Mouse (Mus musculus): Measurements from ENCODE around the gene Dync1li2.

Dync1li2 gene

DNA sequence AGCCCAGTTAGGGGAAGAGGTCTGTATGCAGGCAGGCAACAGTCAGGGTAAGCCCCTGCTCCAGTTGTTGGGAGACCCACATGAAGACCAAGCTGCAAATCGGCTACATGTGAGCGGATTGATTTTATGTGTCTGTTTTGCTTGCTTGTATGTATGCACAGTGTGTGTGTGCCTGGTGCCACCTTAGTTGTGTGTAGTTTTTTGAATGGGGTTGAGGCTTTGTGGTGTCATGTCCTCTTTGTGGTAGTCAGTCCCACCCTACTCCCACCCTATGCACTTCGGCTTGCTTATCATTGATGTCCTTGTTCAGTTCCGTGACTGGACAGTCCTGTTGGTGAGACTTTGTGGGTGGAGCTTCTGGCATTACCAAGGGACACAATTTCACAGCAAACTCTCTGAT is 29.1 kb downstream of the Dync1li2 start:
- no peak for DNase-seq

DNA sequence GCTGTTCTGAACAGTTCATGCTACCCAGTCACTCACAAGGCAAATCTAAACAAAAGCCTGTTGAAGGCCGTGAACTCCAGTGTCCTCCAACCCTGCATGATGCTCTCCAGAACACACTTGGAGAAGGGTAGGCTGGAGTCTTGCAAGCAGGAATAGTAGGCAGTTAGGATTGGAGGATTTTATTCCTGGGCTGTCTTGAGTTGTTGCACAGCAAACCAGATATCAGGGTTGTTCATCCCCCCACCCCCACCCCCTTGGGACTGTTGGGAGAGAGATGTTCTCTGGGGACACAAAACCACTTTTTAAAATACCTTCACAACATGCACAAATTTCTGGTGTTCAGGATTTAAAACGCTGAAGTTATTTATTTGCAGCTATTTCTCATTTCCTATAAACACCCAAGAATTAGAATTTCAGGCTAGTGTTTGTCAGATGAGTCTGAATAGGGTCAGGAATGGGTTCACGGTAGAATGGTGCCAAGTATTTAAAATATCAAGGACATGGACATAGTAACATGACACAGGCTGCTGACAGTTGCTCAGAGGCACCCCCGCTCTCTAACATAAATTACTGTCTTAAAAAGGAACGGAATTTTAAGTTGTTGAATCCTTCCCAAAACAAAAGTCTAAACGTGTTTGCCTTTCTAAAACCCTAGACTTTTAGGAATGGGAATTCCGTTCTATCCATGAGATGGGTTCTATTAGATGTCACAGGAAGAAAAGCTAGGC is 29.9 kb downstream of the Dync1li2 start:
- DNase-seq = no peak

DNA sequence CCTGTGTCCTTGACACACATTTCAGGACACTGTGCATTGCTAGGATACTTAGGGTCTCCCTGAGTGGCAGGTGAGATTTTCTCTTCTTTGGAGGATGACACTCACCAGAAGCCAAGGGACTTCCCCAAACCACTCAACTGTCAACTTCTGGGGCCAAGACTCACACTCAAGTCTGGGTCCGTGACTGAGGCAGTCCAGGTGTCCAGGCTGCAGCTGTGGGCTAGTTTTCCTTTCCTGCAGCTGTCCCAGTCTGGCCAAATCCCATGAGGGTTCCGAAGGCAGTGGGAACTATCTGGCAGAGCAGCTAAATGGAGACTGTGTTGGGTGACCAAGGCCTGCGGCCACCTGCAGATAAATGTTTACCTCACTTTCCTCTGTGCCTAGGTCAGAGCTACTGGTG is 30.9 kb downstream of the Dync1li2 start:
- DNase-seq = no peak

DNA sequence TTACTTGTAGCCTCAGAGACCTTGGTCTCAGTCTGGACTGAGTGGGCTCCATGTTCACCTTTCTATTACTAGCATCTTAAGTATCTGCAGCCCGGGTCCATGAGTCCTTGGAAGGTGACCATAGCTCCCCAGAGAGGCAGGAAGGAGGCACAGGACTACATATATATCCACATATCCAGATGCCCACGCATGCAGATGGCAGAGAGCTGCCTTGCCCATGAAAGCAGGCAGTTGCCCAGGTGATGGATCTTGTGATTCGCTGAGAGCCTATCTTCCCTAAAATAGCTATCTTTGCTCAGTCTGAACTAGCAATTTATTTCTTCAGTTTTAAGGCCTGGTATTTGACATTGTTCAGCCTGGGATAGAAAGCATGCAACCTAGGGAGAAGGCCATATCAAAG is 31.4 kb downstream of the Dync1li2 start:
- no peak for DNase-seq

DNA sequence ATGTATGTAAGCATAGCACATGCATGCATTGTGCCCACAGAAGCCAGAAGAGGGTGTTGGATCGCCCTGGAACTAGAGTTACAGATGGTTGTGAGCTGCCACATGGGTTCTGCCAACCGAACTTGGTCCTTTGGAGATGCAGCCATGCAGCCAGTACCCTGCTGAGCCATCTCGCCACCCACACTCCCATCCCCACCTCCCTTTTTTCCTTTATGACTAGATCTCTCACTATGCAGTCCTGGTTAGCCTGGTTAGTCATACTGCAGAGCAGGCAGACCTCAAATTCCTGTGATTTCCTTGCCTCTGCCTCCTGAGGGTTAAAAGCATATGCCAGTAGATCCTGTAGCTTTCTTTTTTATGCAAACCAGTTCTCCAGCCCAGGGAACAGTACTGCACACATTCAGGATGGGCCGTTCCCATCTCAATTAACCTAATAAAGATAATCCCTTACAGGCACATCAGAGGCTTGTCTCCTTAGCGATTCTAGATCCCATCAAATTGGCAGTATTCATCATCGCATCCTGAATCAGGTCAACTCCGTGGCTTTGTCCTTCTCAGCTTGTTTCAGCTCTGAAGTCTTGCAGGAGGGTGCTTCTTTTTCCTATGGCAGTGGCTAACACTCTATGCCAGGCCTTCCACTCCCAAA is 32.1 kb downstream of the Dync1li2 start:
- no peak for DNase-seq

DNA sequence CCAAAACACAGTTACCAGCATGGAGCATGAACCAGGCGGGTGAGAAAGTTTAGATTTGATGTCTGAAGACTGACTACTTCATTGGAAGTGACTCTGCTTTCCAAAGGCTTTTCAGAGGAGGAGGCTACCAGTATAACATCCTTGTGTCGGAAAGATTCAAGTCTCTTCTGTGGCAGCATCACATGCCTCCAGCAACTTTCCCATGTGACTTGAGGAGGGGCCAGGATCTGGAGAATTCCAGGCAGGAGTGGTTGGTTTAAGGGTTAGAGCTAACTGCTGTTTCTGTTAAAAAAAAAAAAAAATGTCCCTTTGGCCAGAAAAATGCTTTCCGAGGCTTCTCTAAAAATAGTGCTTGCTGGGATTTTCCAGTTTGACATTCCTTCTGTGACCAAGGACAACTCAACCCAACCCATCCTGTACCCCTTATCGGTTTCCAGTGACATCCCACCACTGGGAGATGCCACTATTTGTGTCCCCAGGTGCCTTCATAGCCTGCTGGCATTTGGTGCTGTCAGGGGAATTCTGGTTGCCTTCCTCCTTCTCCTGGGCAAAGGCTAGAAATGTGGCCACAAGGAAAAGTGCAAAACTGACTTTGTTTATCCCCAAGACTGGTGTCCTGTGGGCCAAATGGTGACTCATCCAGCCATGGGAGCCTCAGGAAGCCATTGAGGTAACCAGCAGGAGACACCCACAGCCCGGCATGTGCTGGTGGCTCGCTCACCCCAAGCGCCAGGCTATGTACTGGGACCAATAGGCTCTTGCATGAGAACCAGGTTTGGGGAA is 34.3 kb downstream of the Dync1li2 start:
- DNase-seq = no peak

DNA sequence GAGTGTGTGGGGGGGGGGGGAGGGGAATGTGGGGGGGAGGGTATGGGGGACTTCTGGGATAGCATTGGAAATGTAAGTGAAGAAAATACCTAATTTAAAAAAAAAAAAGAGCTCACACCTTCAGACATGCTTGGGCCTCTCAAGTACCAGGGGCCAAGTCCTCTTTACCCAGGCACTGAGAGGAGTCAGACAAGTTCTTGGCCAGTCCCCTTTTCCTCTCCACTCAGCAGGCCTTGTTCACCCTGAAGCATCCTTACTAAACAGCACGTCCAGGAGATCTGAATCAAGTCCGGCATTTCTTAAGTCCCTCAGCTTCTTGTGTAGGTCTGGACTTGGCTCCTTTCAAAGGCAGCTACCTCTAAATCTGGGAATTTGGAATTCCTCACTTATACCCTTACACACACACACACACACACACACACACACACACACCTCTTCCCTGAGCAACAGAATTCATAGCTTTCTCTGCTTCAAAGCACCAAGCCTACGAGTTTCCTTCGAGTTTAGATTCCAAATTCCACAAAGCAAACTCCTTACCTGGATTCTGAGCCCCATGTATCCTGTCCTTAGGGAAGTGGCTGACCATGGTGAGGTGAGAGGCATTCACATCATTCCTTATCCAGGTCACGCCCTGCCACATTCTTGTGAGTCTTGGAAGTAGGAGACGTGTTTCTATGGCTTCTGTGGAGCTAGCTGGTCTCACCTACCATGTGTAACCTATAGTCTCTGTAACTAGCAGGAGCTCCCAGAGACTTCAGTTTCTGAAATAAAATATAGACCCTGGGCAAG is 36.3 kb downstream of the Dync1li2 start:
- no peak for DNase-seq

DNA sequence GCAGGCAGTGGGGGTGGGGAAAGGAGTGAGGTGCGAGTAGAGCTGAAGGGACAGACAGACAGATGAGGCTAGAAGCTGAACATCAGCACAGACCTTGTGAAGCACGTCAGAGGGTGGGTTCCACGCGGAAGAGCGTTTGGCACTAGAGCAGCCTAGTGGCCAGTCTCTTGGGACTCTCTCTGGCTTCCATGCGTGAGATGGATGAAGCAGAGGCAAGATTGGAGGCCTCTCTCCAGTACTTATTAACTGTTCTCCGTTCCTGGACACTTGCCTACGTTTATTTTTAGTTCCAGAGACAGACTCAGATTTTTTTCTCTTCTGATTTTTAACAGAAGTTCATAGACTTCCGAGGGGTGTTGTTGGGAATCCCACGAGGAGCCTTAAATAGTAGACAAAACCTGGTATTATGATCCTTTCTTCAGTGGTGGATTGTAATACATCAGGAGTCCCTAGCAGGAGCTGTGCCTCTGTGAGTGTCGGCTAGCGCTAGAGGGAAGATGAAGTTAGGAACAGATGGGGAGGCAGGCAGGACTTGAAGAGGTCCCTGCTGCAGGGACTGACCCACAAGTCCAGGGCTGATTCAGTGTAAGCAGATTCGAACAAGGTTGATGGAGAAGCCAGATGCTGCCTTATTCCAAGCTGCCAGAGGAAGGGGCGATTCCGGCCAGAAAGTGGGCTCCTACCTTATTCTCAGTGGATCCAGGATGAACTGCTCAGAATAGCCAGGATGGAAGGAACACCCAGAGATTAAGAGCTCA is 37.2 kb downstream of the Dync1li2 start:
- peak; percentile 15 for DNase-seq

DNA sequence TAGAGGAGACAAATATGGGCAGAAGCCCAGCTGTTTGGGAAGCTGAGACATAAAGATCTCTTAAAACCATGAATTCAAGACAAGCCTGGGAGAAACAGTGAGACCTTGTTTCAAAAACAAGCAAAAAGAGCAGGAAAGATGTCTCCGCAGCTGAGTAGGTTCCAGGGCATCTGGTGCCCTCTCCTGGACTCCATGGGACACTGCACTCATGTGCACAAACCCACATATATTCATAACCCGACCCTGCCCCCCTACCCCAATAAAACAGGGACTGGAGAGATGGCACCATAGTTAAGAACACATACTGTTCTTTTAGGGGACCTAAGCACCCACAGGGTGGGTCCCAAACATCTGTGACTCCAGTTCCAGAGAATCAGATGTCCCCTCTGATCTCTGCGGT is 39.3 kb downstream of the Dync1li2 start:
- DNase-seq = peak; percentile 38

DNA sequence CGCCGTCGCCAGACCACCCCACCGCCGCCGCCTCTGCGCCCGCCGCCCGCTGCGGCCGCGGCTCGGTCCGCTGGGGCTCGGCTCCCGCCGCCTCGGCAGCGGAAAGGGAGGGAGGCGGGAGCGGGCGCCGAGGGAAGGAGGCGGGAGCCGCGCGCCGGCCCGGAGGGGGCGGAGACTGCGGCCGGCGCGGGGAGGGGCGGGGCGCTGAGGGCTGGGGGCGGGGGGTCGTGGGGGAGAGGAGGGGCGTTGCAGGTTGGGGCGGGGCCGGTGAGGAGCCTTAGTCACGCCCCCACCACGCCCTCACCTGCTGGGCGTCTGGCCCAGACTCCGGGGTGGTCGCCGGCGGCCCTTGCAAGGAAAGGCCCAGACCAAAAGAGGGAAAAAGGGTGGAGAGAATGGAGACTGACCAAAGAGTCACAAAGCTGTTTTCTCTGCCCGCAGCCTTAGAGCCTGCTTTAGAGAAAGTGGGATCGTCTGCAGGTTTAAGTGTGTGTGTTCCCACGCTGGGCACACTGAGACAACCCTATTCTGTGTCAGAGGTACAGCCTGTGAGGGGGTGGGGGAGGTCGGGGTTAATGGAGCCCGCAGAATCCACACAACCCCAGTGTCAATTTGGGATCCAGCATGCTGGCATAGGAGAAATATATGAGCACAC is 47.0 kb downstream of the Dync1li2 start, which contains the start of gene Cmtm4:
TSS of gene Cmtm4 (minus strand) at position 105 of the 655 bp plus-strand sequence.
- peak; percentile 73 for DNase-seq

DNA sequence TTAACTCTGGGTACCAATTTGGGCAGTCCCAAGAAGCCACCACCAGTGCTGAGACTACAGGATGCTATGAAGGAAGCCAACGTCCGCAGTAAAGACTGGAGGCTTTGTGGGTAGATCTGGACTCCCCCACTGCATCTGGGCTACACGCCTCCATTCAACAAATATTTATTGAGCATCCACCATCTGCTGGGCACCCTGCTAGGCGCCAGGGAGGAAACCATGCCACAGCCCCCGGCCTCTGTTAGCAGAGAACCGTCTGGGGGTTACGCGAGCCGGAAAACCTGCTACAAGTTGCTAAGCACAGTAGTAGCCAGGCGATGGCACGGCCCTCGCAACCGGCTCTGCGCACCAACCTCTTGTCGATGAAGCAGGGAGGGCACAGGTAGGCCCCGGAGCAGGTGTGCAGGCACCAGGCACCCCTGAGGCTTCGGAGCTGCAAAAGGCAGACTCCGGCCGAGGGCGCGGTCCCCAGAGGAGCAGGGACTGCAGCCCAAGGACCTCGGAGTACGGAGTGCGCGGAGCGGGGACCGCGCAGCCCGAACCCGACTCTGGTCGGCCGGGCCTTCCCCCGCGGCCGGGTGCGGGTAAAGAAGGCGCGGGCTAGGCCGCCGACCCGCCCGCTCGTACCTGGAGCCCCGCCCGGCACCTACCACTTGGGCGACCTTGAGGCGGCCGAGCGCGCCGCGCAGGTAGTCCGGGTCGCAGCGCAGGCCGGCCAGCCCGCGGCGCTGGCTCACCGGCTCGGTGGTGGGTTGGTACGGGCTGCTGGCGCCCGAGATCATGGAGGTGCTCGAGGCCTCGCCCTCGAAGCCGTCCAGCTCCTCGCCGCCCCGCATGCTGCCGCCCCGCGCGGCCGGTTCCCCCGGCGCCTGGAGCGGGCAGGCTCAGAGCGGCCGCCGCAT is 47.8 kb downstream of the Dync1li2 start:
- peak; percentile 69 for DNase-seq

DNA sequence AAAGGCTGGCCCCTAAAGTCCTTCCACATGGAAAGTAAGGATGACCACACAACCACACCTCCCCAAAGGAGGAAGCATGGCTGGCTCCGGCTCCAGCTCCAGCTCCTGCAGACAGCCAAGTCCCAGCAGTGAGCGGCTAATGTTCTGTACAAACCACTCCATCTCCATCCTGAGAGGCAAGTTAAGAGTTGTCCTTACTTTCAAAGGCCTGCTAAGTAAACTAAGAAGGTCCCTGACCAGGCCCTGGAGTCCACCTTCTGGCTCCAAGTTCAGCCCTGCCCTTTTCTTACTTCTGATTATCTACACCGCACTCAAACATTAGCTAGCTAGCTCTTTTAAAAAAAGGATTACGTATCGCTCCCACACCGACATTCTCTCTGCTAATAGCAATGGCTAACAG is 49.1 kb downstream of the Dync1li2 start:
- no peak for DNase-seq

DNA sequence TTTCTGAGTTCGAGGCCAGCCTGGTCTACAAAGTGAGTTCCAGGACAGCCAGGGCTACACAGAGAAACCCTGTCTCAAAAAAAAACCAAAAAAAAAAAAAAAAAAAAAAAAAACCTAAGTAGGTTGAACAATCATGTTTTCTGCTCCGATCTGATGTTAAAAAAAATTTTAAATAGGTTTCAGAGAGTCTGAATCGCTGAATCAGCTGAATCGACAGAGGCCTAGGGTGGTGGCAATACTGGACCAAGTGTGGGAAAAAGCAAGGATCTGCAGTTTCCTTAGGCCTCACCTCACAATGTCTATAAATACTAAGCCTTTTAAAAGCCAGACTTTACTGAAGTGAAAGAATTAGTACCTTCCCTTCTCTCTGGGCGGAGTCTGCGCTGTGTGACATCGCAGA is 49.7 kb downstream of the Dync1li2 start:
- no peak for DNase-seq

DNA sequence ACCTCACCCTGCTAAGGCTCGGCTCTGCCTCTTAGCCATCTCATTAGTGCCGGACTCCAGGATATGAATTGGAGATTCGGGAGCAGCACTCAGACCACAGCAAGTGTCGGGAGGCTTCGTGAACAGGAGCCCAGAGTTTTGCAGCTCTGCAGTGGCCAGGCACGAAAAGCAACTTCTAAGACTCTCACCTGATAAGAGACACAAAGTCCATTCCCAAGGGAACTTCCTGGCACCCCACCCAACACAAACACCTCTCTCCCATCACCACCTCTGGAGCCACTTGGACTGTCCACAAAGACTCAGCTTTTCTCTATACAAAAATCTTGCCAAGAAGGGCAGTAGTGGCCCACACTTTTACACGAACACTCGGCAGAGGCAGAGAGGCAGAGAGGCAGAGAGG is 52.6 kb downstream of the Dync1li2 start:
- DNase-seq = no peak

DNA sequence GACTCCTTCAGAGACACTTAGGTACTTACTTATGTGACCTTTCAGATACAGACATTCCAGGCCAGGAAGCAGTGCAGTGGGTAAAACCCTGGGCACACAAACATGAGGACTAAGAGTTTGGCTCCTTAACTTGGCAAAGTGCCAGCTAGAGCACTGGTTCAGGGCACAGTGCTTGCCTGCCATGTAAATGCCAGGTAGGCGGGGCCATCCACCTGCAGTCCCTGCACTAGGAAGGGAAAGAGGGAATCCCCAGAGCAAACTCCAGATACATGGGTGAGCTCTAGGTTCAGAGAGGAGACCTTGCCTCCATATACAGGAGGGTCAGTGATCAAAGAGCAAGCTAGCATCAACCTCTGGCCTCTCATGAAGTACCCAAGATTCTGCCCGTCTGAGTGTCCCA is 54.9 kb downstream of the Dync1li2 start:
- DNase-seq = peak; percentile 75

DNA sequence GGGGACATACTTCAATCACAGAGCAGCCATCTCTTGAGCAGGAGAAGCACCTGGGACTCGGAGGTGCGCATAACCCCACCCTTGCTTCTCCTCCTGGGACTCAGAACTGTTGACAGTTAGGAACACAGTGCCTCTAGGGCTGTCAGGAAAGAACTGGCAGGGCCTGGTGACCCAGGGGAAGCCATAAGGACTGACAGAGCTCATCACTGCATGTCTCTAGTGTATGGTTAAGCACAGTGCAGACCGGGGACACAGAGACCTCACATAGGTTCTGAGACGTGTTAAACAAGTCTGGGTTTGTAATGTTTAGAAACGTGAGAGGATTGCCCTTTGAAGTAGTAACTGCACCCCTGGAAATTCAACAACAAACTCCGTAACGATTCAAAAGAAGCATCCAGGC is 55.3 kb downstream of the Dync1li2 start:
- no peak for DNase-seq

DNA sequence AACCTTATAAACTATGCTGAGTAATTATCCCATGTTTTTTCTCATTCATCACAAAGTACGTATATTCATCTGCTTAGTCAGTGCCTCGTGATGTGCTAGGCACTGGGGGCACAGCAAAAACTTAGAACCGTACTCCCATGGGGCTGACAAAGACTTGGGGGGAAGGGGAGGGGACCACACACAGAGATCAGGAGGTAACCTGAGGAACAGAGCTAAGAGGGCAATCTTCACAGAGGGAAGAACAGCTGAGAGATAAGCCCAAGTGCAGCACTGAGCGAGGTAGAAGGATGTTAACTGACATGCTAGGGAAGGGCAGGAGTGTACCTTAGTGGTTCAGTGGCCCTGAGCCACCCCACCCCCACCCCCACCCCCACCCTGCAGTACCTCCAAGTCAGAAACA is 56.2 kb downstream of the Dync1li2 start:
- no peak for DNase-seq

DNA sequence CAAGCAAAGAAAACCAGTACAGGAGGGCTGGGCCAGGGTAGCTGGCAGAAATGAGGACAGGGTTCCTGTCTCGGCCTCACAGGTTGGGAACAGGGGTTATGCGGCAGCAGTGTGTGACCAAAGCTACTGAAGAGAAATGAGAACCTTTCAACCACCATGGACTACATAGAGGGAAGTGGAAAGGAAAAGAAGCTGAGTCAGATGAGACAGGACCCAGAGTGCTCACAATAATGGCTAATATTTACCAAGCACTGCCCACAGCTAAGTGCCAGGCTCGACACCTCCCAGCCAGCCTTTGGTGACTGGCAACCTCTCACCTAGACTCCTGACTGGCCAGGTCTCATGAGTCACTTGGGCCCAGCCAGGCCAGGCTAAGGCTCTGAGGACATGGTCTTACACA is 58.9 kb downstream of the Dync1li2 start:
- DNase-seq = peak; percentile 77

DNA sequence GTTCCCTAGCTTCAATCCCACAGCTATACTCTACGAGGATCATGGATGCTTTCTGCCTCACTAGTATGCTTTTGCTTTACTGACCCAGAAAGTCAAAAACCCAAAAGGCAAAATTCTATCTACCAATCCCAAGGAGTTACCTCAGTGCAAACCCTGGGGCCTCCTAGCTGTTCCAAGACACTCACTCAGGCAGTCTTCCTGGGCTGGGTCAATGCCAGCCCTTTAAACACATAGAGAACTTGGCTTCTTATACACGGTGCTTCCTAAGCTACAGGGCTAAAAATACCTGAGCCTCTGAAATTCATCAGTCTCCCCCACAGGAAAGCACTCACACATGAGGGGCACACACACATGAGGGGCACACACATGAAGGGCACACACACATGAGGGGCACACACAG is 59.6 kb downstream of the Dync1li2 start:
- peak; percentile 18 for DNase-seq

DNA sequence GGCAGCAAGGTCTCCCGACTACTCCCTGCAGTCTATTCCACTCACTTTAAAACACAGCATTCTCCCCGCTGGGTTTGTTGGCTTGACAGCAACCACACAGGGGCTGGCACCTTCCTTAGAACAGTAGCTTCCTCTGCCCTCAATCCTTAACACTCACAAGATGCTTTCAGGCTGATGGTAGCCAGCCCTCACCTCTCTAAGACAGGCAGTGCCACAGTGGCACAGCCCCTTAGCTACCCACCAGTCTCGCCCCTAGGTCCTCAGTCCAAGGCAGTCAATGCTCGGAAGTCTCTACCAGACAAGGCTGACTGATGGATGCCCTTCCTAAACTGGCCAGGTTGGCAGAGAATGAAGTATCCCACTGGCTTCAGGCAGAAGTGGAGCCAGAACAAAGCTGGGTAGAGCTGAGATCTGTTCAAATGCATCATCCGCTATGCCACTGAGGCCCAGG is 61.9 kb downstream of the Dync1li2 start:
- DNase-seq = no peak

DNA sequence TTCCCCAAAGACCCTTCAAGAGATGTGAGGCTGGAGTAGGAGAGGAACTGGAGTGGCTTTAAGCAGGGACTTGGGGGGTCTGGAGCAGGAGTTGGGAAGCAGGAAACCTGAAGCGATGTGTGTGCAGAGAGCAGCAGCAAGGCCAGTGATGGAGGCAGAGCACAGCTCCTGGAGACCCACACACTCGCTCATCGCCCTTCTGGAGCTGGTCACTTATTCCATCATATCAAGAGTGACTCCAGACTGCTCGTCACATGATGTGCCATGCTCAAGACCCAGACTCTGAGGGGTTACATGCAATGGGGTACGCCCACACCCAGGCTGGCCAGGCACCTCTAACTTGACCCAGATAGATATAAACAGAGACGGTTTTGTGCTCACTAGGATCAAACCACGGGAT is 62.6 kb downstream of the Dync1li2 start:
- DNase-seq = no peak

All from kidney, adult 18-20 months (tissue).